Comparison of ENCODE assay signal across 8 mouse cellular contexts in genomic region chr11:20631026-20631940, GRCm38 (mm10).
A peak's percentile ranks its signal among the peaks of the same experiment; 100 is the strongest.
DNase-seq lines count a peak whose midpoint lies in the region; ATAC-seq and TF ChIP-seq lines count a peak whose summit lies in the region.

No protein-coding gene starts in this region.

- WGBS in hindbrain, embryonic 10.5 days = 2% methylated on average over 36 of the region's 36 CpGs
- 3% methylated on average over 32 of the region's 36 CpGs for WGBS in lung, embryonic 16.5 days

- H3K4me1 ChIP-seq in hindbrain, embryonic 10.5 days (replicated peaks) = peaks cover 43% of the 10 kb centered on the region
- H3K4me1 ChIP-seq in lung, embryonic 16.5 days (replicated peaks; ENCODE audit: control insufficient read depth, insufficient read depth, low read length) = peaks cover 22% of the 10 kb centered on the region

- POLR2A ChIA-PET in Patski (lab: Charles Lee) = interaction anchor here (1.0 to 1.5 kb wide), 5 partner anchors 12 to 110 kb away, joined by 3 to 4 read pairs (median 3); partner anchors contain the start of gene Aftph

- H3K27ac ChIP-seq in hindbrain, embryonic 10.5 days = peak overlapping the region; percentile 95
- H3K27ac ChIP-seq in lung, embryonic 16.5 days (ENCODE audit: low read length) = peak overlapping the region; percentile 100

- H3K9me3 ChIP-seq in hindbrain, embryonic 10.5 days = no peaks in the 10 kb centered on the region
- H3K9me3 ChIP-seq in lung, embryonic 16.5 days (ENCODE audit: control insufficient read depth, low read length) = no peaks in the 10 kb centered on the region

- in situ Hi-C loops in Patski (cut with MboI; ENCODE audit: low pct_unique_long_range_greater_than_20kb) = no loop called here

- no peaks in the 10 kb centered on the region for H3K27me3 ChIP-seq in Patski
- no peaks in the 10 kb centered on the region for H3K27me3 ChIP-seq in hindbrain, embryonic 10.5 days (ENCODE audit: insufficient read depth, poor library complexity, severe bottlenecking)
- no peaks in the 10 kb centered on the region for H3K27me3 ChIP-seq in lung, embryonic 16.5 days (ENCODE audit: control insufficient read depth, insufficient read depth, low read depth, low read length)

- DNase-seq in Patski (ENCODE audit: low read depth, low spot score) = peak; percentile 85
- DNase-seq in cerebellum, adult 9-10 months = peak; percentile 98
- peak; percentile 96 for DNase-seq in hindbrain, embryonic 10.5 days (ENCODE audit: low spot score)
- peak; percentile 90 for DNase-seq in layer of hippocampus, adult 9-10 months (ENCODE audit: low spot score)
- DNase-seq in retina, adult 2 months (ENCODE audit: low read depth, low spot score) = peak; percentile 85
- peak; percentile 96 for DNase-seq in thymus, postnatal 25 days

- no peak for TF ChIP-seq CTCF in Patski (IDR thresholded peaks at IDR 0.05)

- H3K36me3 ChIP-seq in hindbrain, embryonic 10.5 days = no peaks in the 10 kb centered on the region
- no peaks in the 10 kb centered on the region for H3K36me3 ChIP-seq in lung, embryonic 16.5 days (ENCODE audit: control insufficient read depth, insufficient read depth, low read length)

- peak; percentile 85 for ATAC-seq in Patski
- peak; percentile 85 for ATAC-seq in frontal cortex, adult (ENCODE audit: low TSS enrichment)
- ATAC-seq in lung, embryonic 16.5 days (ENCODE audit: low read depth) = peak; percentile 92

- H3K4me3 ChIP-seq in hindbrain, embryonic 10.5 days = peak overlapping the region; percentile 89
- H3K4me3 ChIP-seq in lung, embryonic 16.5 days (ENCODE audit: low read length) = peak overlapping the region; percentile 74

- H3K4me2 ChIP-seq in lung, embryonic 16.5 days (ENCODE audit: low read depth, low read length) = peak overlapping the region; percentile 55

- peak overlapping the region; percentile 51 for H3K9ac ChIP-seq in lung, embryonic 16.5 days (ENCODE audit: low read length)

- CTCF ChIA-PET in Patski (lab: Charles Lee) = interaction anchor here (1.6 to 2.8 kb wide), 2 partner anchors 11 to 31 kb away, joined by 5 to 11 read pairs; no protein-coding TSS in a partner anchor

Comparison
In these comparisons a context has a peak if more than half of its experiments do, and no peak if none do; other contexts are left out.
1. Peak in every context shown above with its lines: DNase-seq, ATAC-seq, H3K4me3 ChIP-seq and H3K27ac ChIP-seq.